Mouse (Mus musculus) activated CD4-positive, CD25-positive, alpha-beta regulatory T cell (primary cell): ENCODE results near the gene Setd1b. TPM values are rescaled to one million over a fixed set of nuclear protein-coding genes. Genes with fewer than 3 reads are reported as not detected.

ENCODE experiments used
- polyA plus RNA-seq, 2 experiments: library from polyadenylated mRNA; unstranded; fragments of 100-300 nt; shearing (Covaris generic); gene quantifications; one replicate each; pipeline ENCODE4 v1.2.1; 2017

Setd1b gene
- 1 to 10 TPM; 5.2 to 7.6 TPM for polyA plus RNA-seq

GRCm38 (mm10) chr5:123142161-123143157 is at the start of gene Setd1b:
Gene Setd1b, plus strand, starts transcription at chr5:123142193.

GRCm38 (mm10) chr5:123132308-123133071 is 9.5 kb upstream of the Setd1b start, which contains the start of gene Rhof:
Gene Rhof, minus strand, starts transcription at chr5:123132692.

DNA sequence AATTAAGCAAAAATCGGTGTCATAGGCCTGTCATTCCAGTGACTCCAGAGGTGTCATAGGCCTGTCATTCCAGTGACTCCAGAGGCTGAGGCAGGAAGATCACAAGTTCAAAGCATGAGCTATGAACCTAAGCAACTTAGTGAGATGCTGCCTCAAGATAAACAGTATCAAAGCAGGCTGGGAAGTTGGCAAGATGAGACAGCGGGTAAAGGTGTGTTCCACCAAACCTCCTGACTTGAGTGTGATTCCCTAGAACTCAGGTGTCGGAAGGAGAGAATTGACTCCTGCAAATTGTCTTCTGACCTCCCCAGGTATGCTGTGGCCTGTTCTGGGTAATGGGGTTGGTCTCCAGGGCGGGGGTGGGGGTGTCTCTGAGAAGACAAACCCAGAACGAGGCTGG is 27.3 kb downstream of the Setd1b start, which contains the start of gene Psmd9:
TSS of gene Psmd9 (plus strand) at position 130 of the 400 bp plus-strand sequence.

GRCm38 (mm10) chr5:123182651-123183050 is 40.7 kb downstream of the Setd1b start, which contains the start of gene Hpd:
Gene Hpd, minus strand, starts transcription at chr5:123182727.

Other genes with a start within 250 kb of the Setd1b start
- 10 to 100 TPM; 22.6 to 34.1 TPM for gene Kdm2b, start 152.4 kb upstream of the Setd1b start, polyA plus RNA-seq
- gene Orai1, start 127.1 kb upstream of the Setd1b start, polyA plus RNA-seq = 100 to 1,000 TPM; 127 to 131 TPM
- gene Morn3, start 95.2 kb upstream of the Setd1b start, polyA plus RNA-seq = 1 to 10 TPM in 1 of 2 experiments, under 1 TPM in 1; 0.80 to 2.4 TPM
- 1 to 10 TPM; 5.1 to 6.8 TPM for gene Tmem120b, start 73.8 kb upstream of the Setd1b start, polyA plus RNA-seq
- gene Rhof, start 9.5 kb upstream of the Setd1b start, polyA plus RNA-seq = 100 to 1,000 TPM; 118 to 208 TPM
- 10 to 100 TPM; 53.2 to 73.4 TPM for gene Psmd9, start 27.2 kb downstream of the Setd1b start, polyA plus RNA-seq
- not detected for gene Hpd, start 40.5 kb downstream of the Setd1b start, polyA plus RNA-seq
- gene Wdr66, start 109.9 kb downstream of the Setd1b start, polyA plus RNA-seq = 1 to 10 TPM in 1 of 2 experiments, under 1 TPM in 1; 0.95 to 1.0 TPM
- 1 to 10 TPM; 3.0 to 6.7 TPM for gene Bcl7a, start 201.6 kb downstream of the Setd1b start, polyA plus RNA-seq